Mouse (Mus musculus) lung, embryonic 15.5 days (tissue): ENCODE results near the gene Atp6v1b1. TPM values are rescaled to one million over a fixed set of nuclear protein-coding genes. Genes with fewer than 3 reads are reported as not detected.

Experiments
- ATAC-seq: fragments of 200-750 bp; cut with Nextera tagmentation; 2 replicates; pipeline ENCODE4 v1.8.0; 2017; ENCODE audit warnings: moderate number of reproducible peaks, borderline replicate concordance; ENCODE audit not compliant: low FRiP score, low TSS enrichment; ENCODE audit errors: extremely low read depth
- H3K27ac ChIP-seq: fragments of 300-500 bp; sonication (generic); 2 replicates; pipeline ENCODE4 v1.5.1; 2015; ENCODE audit warnings: moderate library complexity, mild to moderate bottlenecking, inconsistent platforms
- H3K27me3 ChIP-seq: fragments of 300-500 bp; sonication (generic); 2 replicates; pipeline ENCODE4 v1.6.1; 2015; ENCODE audit warnings: inconsistent platforms
- H3K36me3 ChIP-seq: fragments of 300-500 bp; sonication (generic); 2 replicates; pipeline ENCODE4 v1.6.1; 2015; ENCODE audit warnings: inconsistent platforms
- H3K4me1 ChIP-seq: fragments of 300-500 bp; sonication (generic); 2 replicates; pipeline ENCODE4 v1.6.1; 2015; ENCODE audit warnings: inconsistent platforms
- H3K4me2 ChIP-seq: fragments of 300-500 bp; sonication (generic); 2 replicates; pipeline ENCODE4 v1.6.1; 2015; ENCODE audit warnings: inconsistent platforms, mild to moderate bottlenecking, moderate library complexity
- H3K4me3 ChIP-seq: fragments of 300-500 bp; sonication (generic); 2 replicates; pipeline ENCODE4 v1.5.1; 2015; ENCODE audit warnings: mild to moderate bottlenecking, inconsistent platforms
- H3K9ac ChIP-seq: fragments of 300-500 bp; sonication (generic); 2 replicates; pipeline ENCODE4 v1.6.1; 2015; ENCODE audit warnings: inconsistent platforms
- H3K9me3 ChIP-seq: fragments of 300-500 bp; sonication (generic); 2 replicates; pipeline ENCODE4 v1.6.1; 2016; ENCODE audit warnings: inconsistent platforms
- WGBS: fragments of 180-500 bp; shearing (Covaris S2); methylation state at CpG from one replicate; pipeline ENCODE4 v1.1.7; 2015; 5-methylcytosine and 5-hydroxymethylcytosine counted together
- polyA plus RNA-seq: library from polyadenylated mRNA; unstranded; fragments of >200 nt; fragmentation: Nextera tagmentation; extraction: Ambion mirVana; gene quantifications from 2 replicates; pipeline ENCODE4 v1.2.1, GENCODE M21; 2015

Atp6v1b1 gene
- polyA plus RNA-seq, 1 experiment from 2014 or later = 0.45 TPM

- Histone ChIP-seq H3K27me3 (peaks cover 49% of the 10 kb centered on the region), H3K27ac (no peak overlapping the region), H3K4me1 (0 out of 2 replicates have a peak, but pooled peaks cover 3% of the 10 kb centered on the region), H3K4me3 (no peak overlapping the region), H3K9ac (no peak overlapping the region), H3K36me3 (no peaks in the 10 kb centered on the region), H3K4me2 (no peak overlapping the region), H3K9me3 (no peaks in the 10 kb centered on the region)
- no peak for ATAC-seq
- 62% methylated on average over 9 of the region's 9 CpGs for WGBS
These were observed 13.3 kb downstream of the Atp6v1b1 start for GRCm38 (mm10) chr6:83756051-83756450.

GRCm38 (mm10) chr6:83762344-83762743, 19.6 kb downstream of the Atp6v1b1 start, which contains the start of gene Ankrd53:
Gene Ankrd53 (plus strand): TSS chr6:83762644.
- peak within 1 kb of the TSS; percentile 81 for H3K4me2 ChIP-seq
- H3K27ac ChIP-seq = no peak within 1 kb of the TSS
- H3K4me3 ChIP-seq = peak within 1 kb of the TSS; percentile 34
- no peak for ATAC-seq
- 24% methylated on average over 6 of the region's 6 CpGs for WGBS
- H3K36me3 ChIP-seq = no peaks in the 10 kb centered on the region
- peaks cover 59% of the 10 kb centered on the region for H3K27me3 ChIP-seq
- peaks cover 9% of the 10 kb centered on the region for H3K4me1 ChIP-seq
- H3K9ac ChIP-seq = peak within 1 kb of the TSS; percentile 20; the same call in 1 of the 2 replicates
- H3K9me3 ChIP-seq = no peaks in the 10 kb centered on the region

GRCm38 (mm10) chr6:83762880-83763431, 20.2 kb downstream of the Atp6v1b1 start:
- Histone ChIP-seq H3K27me3 (peaks cover 53% of the 10 kb centered on the region), H3K4me3 (peak overlapping the region; percentile 34), H3K9me3 (no peaks in the 10 kb centered on the region), H3K4me2 (peak overlapping the region; percentile 81), H3K27ac (no peak overlapping the region), H3K9ac (peak overlapping the region; percentile 20; the same call in 1 of the 2 replicates), H3K36me3 (no peaks in the 10 kb centered on the region), H3K4me1 (peaks cover 8% of the 10 kb centered on the region)
- 1% methylated on average over 35 of the region's 35 CpGs for whole genome bisulfite sequencing
- ATAC-seq = peak; percentile 56; the same call in 1 of the 2 replicates

- no peak overlapping the region for H3K9ac ChIP-seq
- H3K27me3 ChIP-seq = peaks cover 19% of the 10 kb centered on the region
- H3K27ac ChIP-seq = no peak overlapping the region
- 70% methylated on average over 3 of the region's 3 CpGs for WGBS
- peaks cover 17% of the 10 kb centered on the region for H3K36me3 ChIP-seq
- no peak overlapping the region for H3K4me2 ChIP-seq
- no peak for ATAC-seq
- no peaks in the 10 kb centered on the region for H3K9me3 ChIP-seq
- peaks cover 9% of the 10 kb centered on the region for H3K4me1 ChIP-seq
- no peak overlapping the region for H3K4me3 ChIP-seq
These were observed 24.2 kb downstream of the Atp6v1b1 start for GRCm38 (mm10) chr6:83766982-83767381.

- Histone ChIP-seq H3K4me1 (0 out of 2 replicates have a peak, but pooled peaks cover 5% of the 10 kb centered on the region), H3K27ac (no peak overlapping the region), H3K9ac (no peak overlapping the region), H3K4me3 (no peak overlapping the region), H3K36me3 (peaks cover 26% of the 10 kb centered on the region), H3K9me3 (no peaks in the 10 kb centered on the region), H3K4me2 (no peak overlapping the region), H3K27me3 (peaks cover 5% of the 10 kb centered on the region; the same call in 1 of the 2 replicates)
- WGBS = 59% methylated on average over 5 of the region's 5 CpGs
- ATAC-seq = no peak
These were observed 25.7 kb downstream of the Atp6v1b1 start for GRCm38 (mm10) chr6:83768485-83768884.

GRCm38 (mm10) chr6:83774126-83774525, 31.3 kb downstream of the Atp6v1b1 start:
- H3K36me3 ChIP-seq = peaks cover 23% of the 10 kb centered on the region
- H3K27me3 ChIP-seq = no peaks in the 10 kb centered on the region
- no peak overlapping the region for H3K27ac ChIP-seq
- ATAC-seq = no peak
- 59% methylated on average over 8 of the region's 9 CpGs for WGBS
- 0 out of 2 replicates have a peak overlapping the region, but pooled peaks have one; percentile 86 for H3K9ac ChIP-seq
- no peaks in the 10 kb centered on the region for H3K9me3 ChIP-seq
- H3K4me1 ChIP-seq = peaks cover 20% of the 10 kb centered on the region
- peak overlapping the region; percentile 75 for H3K4me2 ChIP-seq
- peak overlapping the region; percentile 77 for H3K4me3 ChIP-seq

- 1% methylated on average over 14 of the region's 14 CpGs for WGBS
- H3K9me3 ChIP-seq = no peaks in the 10 kb centered on the region
- peak; percentile 20 for ATAC-seq
- peak overlapping the region; percentile 80 for H3K27ac ChIP-seq
- peak overlapping the region; percentile 75 for H3K4me2 ChIP-seq
- H3K27me3 ChIP-seq = no peaks in the 10 kb centered on the region
- H3K4me3 ChIP-seq = peak overlapping the region; percentile 77
- peaks cover 17% of the 10 kb centered on the region for H3K36me3 ChIP-seq
- peaks cover 20% of the 10 kb centered on the region for H3K4me1 ChIP-seq
- H3K9ac ChIP-seq = peak overlapping the region; percentile 86
These were observed 32.2 kb downstream of the Atp6v1b1 start for GRCm38 (mm10) chr6:83774781-83775563.

- ATAC-seq = peak; percentile 96
- H3K9me3 ChIP-seq = no peaks in the 10 kb centered on the region
- H3K36me3 ChIP-seq = peaks cover 15% of the 10 kb centered on the region
- peak within 1 kb of the TSS; percentile 75 for H3K4me2 ChIP-seq
- WGBS = under 1% methylated on average over 45 of the region's 45 CpGs
- peaks cover 20% of the 10 kb centered on the region for H3K4me1 ChIP-seq
- H3K27ac ChIP-seq = peak within 1 kb of the TSS; percentile 80
- H3K9ac ChIP-seq = peak within 1 kb of the TSS; percentile 86
- H3K4me3 ChIP-seq = peak within 1 kb of the TSS; percentile 77
- no peaks in the 10 kb centered on the region for H3K27me3 ChIP-seq
These were observed 33.0 kb downstream of the Atp6v1b1 start, which contains the start of gene Tex261 for GRCm38 (mm10) chr6:83775638-83776293. Gene Tex261 (minus strand): TSS chr6:83775813.

GRCm38 (mm10) chr6:83778306-83778705, 35.5 kb downstream of the Atp6v1b1 start:
- Histone ChIP-seq H3K4me3 (no peak overlapping the region), H3K4me1 (peaks cover 20% of the 10 kb centered on the region), H3K9ac (no peak overlapping the region), H3K27me3 (no peaks in the 10 kb centered on the region), H3K36me3 (no peaks in the 10 kb centered on the region), H3K4me2 (no peak overlapping the region), H3K9me3 (no peaks in the 10 kb centered on the region), H3K27ac (no peak overlapping the region)
- ATAC-seq = no peak
- 71% methylated on average over 7 of the region's 7 CpGs for WGBS

- no peak overlapping the region for H3K9ac ChIP-seq
- 8% methylated on average over 5 of the region's 5 CpGs for WGBS
These were observed 36.2 kb downstream of the Atp6v1b1 start for GRCm38 (mm10) chr6:83779026-83779425.

GRCm38 (mm10) chr6:83786426-83786825, 43.6 kb downstream of the Atp6v1b1 start:
- WGBS = 64% methylated on average over 3 of the region's 3 CpGs

More at GRCm38 (mm10) chr6:83779026-83779425, 36.2 kb downstream of the Atp6v1b1 start:
- H3K27me3 ChIP-seq = no peaks in the 10 kb centered on the region
- H3K4me2 ChIP-seq = no peak overlapping the region
- ATAC-seq = no peak
- no peaks in the 10 kb centered on the region for H3K36me3 ChIP-seq
- H3K4me3 ChIP-seq = no peak overlapping the region
- H3K4me1 ChIP-seq = peaks cover 14% of the 10 kb centered on the region
- no peaks in the 10 kb centered on the region for H3K9me3 ChIP-seq
- H3K27ac ChIP-seq = no peak overlapping the region

More at GRCm38 (mm10) chr6:83786426-83786825, 43.6 kb downstream of the Atp6v1b1 start:
- H3K9ac ChIP-seq = no peak overlapping the region
- H3K36me3 ChIP-seq = no peaks in the 10 kb centered on the region
- H3K4me3 ChIP-seq = no peak overlapping the region
- H3K9me3 ChIP-seq = no peaks in the 10 kb centered on the region
- no peaks in the 10 kb centered on the region for H3K27me3 ChIP-seq
- H3K4me1 ChIP-seq = no peaks in the 10 kb centered on the region
- ATAC-seq = no peak
- no peak overlapping the region for H3K4me2 ChIP-seq
- no peak overlapping the region for H3K27ac ChIP-seq
